Mouse (Mus musculus) forebrain, embryonic 10.5 days (tissue): ENCODE measurements around the gene Acaca. TPM values are rescaled to one million over a fixed set of nuclear protein-coding genes. Genes with fewer than 3 reads are reported as not detected.
"Not testable (repeated sequence)": the region's sequence is repeated elsewhere in the genome, so short reads cannot be mapped to it uniquely, and the experiment has no call there.

Experiments used
- DNase-seq: peaks from one replicate; pipeline ENCODE4 v3.0.0-alpha.2; 2017; ENCODE audit warnings: low spot score; ENCODE audit errors: extremely low spot score
- H3K27ac ChIP-seq: fragments of 300-500 bp; sonication (generic); 2 replicates; pipeline ENCODE4 v1.5.1; 2016; ENCODE audit warnings: mild to moderate bottlenecking
- H3K27me3 ChIP-seq: fragments of 300-500 bp; sonication (generic); 2 replicates; pipeline ENCODE4 v1.6.1; 2016; ENCODE audit warnings: mild to moderate bottlenecking; ENCODE audit not compliant: poor library complexity, severe bottlenecking
- H3K36me3 ChIP-seq: fragments of 300-500 bp; sonication (generic); replicated peaks from 2 replicates; pipeline ENCODE4 v1.6.1; 2016; ENCODE audit warnings: mild to moderate bottlenecking, moderate library complexity
- H3K4me1 ChIP-seq: fragments of 300-500 bp; sonication (generic); 2 replicates; pipeline ENCODE4 v1.6.1; 2016
- H3K4me3 ChIP-seq: fragments of 300-500 bp; sonication (generic); 2 replicates; pipeline ENCODE4 v1.5.1; 2016; ENCODE audit warnings: mild to moderate bottlenecking, moderate library complexity
- H3K9me3 ChIP-seq: fragments of 300-500 bp; sonication (generic); 2 replicates; pipeline ENCODE4 v1.6.1; 2016; ENCODE audit warnings: mild to moderate bottlenecking, moderate library complexity
- WGBS: fragments of 180-500 bp; shearing (Covaris S2); methylation state at CpG from one replicate; pipeline ENCODE4 v1.1.7; 2016; 5-methylcytosine and 5-hydroxymethylcytosine counted together
- polyA plus RNA-seq: library from polyadenylated mRNA; unstranded; fragments of >200 nt; fragmentation: Nextera tagmentation; extraction: Ambion mirVana; gene quantifications from 2 replicates; pipeline ENCODE4 v1.2.1, GENCODE M21; 2016

Gene Acaca
- polyA plus RNA-seq, 1 experiment from 2014 or later = 26.8 TPM

GRCm38 (mm10) chr11:84332384-84332783 lies 202.9 kb downstream of the Acaca start:
- peaks cover 26% of the 10 kb centered on the region for H3K36me3 ChIP-seq
- H3K9me3 ChIP-seq = no peaks in the 10 kb centered on the region
- no peaks in the 10 kb centered on the region for H3K27me3 ChIP-seq
- H3K27ac ChIP-seq = no peak overlapping the region
- H3K4me1 ChIP-seq = no peaks in the 10 kb centered on the region
- no peak overlapping the region for H3K4me3 ChIP-seq
- no peak for DNase-seq

- no peak overlapping the region for H3K4me3 ChIP-seq
- no peaks in the 10 kb centered on the region for H3K9me3 ChIP-seq
- no peaks in the 10 kb centered on the region for H3K27me3 ChIP-seq
- H3K4me1 ChIP-seq = no peaks in the 10 kb centered on the region
- H3K36me3 ChIP-seq = peaks cover 26% of the 10 kb centered on the region
- no peak overlapping the region for H3K27ac ChIP-seq
- no peak for DNase-seq
- 86% methylated on average over 3 of the region's 3 CpGs for WGBS
Observed at GRCm38 (mm10) chr11:84332860-84333259, 203.4 kb downstream of the Acaca start.

- DNase-seq, H3K9me3 ChIP-seq, H3K4me1 ChIP-seq, H3K27me3 ChIP-seq, H3K27ac ChIP-seq, H3K4me3 ChIP-seq: not testable (repeated sequence)
- peaks cover 32% of the 10 kb centered on the region for H3K36me3 ChIP-seq
- 93% methylated on average over 7 of the region's 8 CpGs for WGBS
Observed at GRCm38 (mm10) chr11:84338273-84338672, 208.8 kb downstream of the Acaca start.

GRCm38 (mm10) chr11:84340630-84341029 lies 211.2 kb downstream of the Acaca start:
- no peak for DNase-seq
- Histone ChIP-seq H3K27me3 (no peaks in the 10 kb centered on the region), H3K9me3 (no peaks in the 10 kb centered on the region), H3K4me1 (no peaks in the 10 kb centered on the region), H3K36me3 (peaks cover 29% of the 10 kb centered on the region), H3K27ac (no peak overlapping the region), H3K4me3 (no peak overlapping the region)
- WGBS = 94% methylated on average over 2 of the region's 2 CpGs

- Histone ChIP-seq H3K36me3 (peaks cover 18% of the 10 kb centered on the region), H3K4me3 (no peak overlapping the region), H3K9me3 (no peaks in the 10 kb centered on the region), H3K27ac (no peak overlapping the region), H3K4me1 (peaks cover 12% of the 10 kb centered on the region), H3K27me3 (no peaks in the 10 kb centered on the region)
- DNase-seq = no peak
- WGBS = 88% methylated on average over 6 of the region's 6 CpGs
Observed at GRCm38 (mm10) chr11:84344522-84345236, 215.2 kb downstream of the Acaca start.

- Histone ChIP-seq H3K27me3 (no peaks in the 10 kb centered on the region), H3K27ac (no peak overlapping the region), H3K36me3 (peaks cover 18% of the 10 kb centered on the region), H3K4me1 (peaks cover 25% of the 10 kb centered on the region), H3K9me3 (no peaks in the 10 kb centered on the region), H3K4me3 (no peak overlapping the region)
- WGBS = 92% methylated on average over 2 of the region's 2 CpGs
- DNase-seq = no peak
Observed at GRCm38 (mm10) chr11:84347766-84348165, 218.3 kb downstream of the Acaca start.

- 83% methylated on average over 16 of the region's 16 CpGs for WGBS
- peaks cover 31% of the 10 kb centered on the region for H3K4me1 ChIP-seq
- DNase-seq = no peak
- H3K4me3 ChIP-seq = no peak overlapping the region
- H3K27me3 ChIP-seq = no peaks in the 10 kb centered on the region
- peaks cover 16% of the 10 kb centered on the region for H3K36me3 ChIP-seq
- peak overlapping the region; percentile 68; the same call in 1 of the 2 replicates for H3K27ac ChIP-seq
- no peaks in the 10 kb centered on the region for H3K9me3 ChIP-seq
Observed at GRCm38 (mm10) chr11:84348843-84349825, 219.7 kb downstream of the Acaca start.

GRCm38 (mm10) chr11:84351150-84351549 lies 221.7 kb downstream of the Acaca start:
- peaks cover 31% of the 10 kb centered on the region for H3K4me1 ChIP-seq
- H3K27ac ChIP-seq = no peak overlapping the region
- no peak for DNase-seq
- WGBS = 91% methylated on average over 1 of the region's 1 CpGs
- no peak overlapping the region for H3K4me3 ChIP-seq
- no peaks in the 10 kb centered on the region for H3K9me3 ChIP-seq
- no peaks in the 10 kb centered on the region for H3K27me3 ChIP-seq
- H3K36me3 ChIP-seq = peaks cover 11% of the 10 kb centered on the region

GRCm38 (mm10) chr11:84353058-84353726 lies 223.7 kb downstream of the Acaca start:
- no peak for DNase-seq
- Histone ChIP-seq H3K4me1 (peaks cover 31% of the 10 kb centered on the region), H3K36me3 (peaks cover 9% of the 10 kb centered on the region), H3K4me3 (no peak overlapping the region), H3K27ac (no peak overlapping the region), H3K27me3 (no peaks in the 10 kb centered on the region), H3K9me3 (no peaks in the 10 kb centered on the region)
- WGBS = 92% methylated on average over 7 of the region's 7 CpGs

GRCm38 (mm10) chr11:84357304-84357703 lies 227.8 kb downstream of the Acaca start:
- Histone ChIP-seq H3K4me1 (peaks cover 13% of the 10 kb centered on the region), H3K4me3 (no peak overlapping the region), H3K9me3 (no peaks in the 10 kb centered on the region), H3K27me3 (no peaks in the 10 kb centered on the region), H3K36me3 (no peaks in the 10 kb centered on the region; the same call in 1 of the 2 replicates), H3K27ac (no peak overlapping the region)
- 88% methylated on average over 3 of the region's 3 CpGs for WGBS
- no peak for DNase-seq

- Histone ChIP-seq H3K4me3 (no peak overlapping the region), H3K27ac (no peak overlapping the region), H3K27me3 (no peaks in the 10 kb centered on the region), H3K4me1 (peaks cover 18% of the 10 kb centered on the region), H3K9me3 (no peaks in the 10 kb centered on the region), H3K36me3 (no peaks in the 10 kb centered on the region; the same call in 1 of the 2 replicates)
- no peak for DNase-seq
- WGBS = 93% methylated on average over 2 of the region's 2 CpGs
Observed at GRCm38 (mm10) chr11:84357771-84358170, 228.3 kb downstream of the Acaca start.

GRCm38 (mm10) chr11:84361551-84361950 lies 232.1 kb downstream of the Acaca start:
- DNase-seq = no peak
- 93% methylated on average over 5 of the region's 5 CpGs for WGBS
- no peak overlapping the region for H3K27ac ChIP-seq

More at GRCm38 (mm10) chr11:84361551-84361950, 232.1 kb downstream of the Acaca start:
- Histone ChIP-seq H3K4me1 (peaks cover 22% of the 10 kb centered on the region), H3K4me3 (no peak overlapping the region), H3K36me3 (peaks cover 28% of the 10 kb centered on the region), H3K27me3 (no peaks in the 10 kb centered on the region), H3K9me3 (no peaks in the 10 kb centered on the region)
